Mouse (Mus musculus) cortical plate, adult 2 months (tissue): ENCODE results near the gene BC004004. TPM values are rescaled to one million over a fixed set of nuclear protein-coding genes. Genes with fewer than 3 reads are reported as not detected.
"Not testable (repeated sequence)": the region's sequence is repeated elsewhere in the genome, so short reads cannot be mapped to it uniquely, and the experiment has no call there.

Experiments
- H3K27ac ChIP-seq: fragments of 200-500 bp; 2 replicates; pipeline ENCODE4 v1.5.1; 2012; ENCODE audit warnings: low read length, control low read depth, inconsistent platforms; ENCODE audit not compliant: insufficient read depth
- H3K4me1 ChIP-seq: fragments of 200-500 bp; 2 replicates; pipeline ENCODE4 v1.6.1; 2011; ENCODE audit warnings: low read length; ENCODE audit not compliant: control insufficient read depth, insufficient read depth
- H3K4me3 ChIP-seq: fragments of 200-500 bp; 2 replicates; pipeline ENCODE4 v1.5.1; 2011; ENCODE audit warnings: mild to moderate bottlenecking, low read length, control low read depth; ENCODE audit not compliant: insufficient read depth
- CTCF ChIP-seq: fragments of 200-500 bp; IDR thresholded peaks from 2 replicates; pipeline ENCODE4 v1.5.1; 2011; ENCODE audit warnings: mild to moderate bottlenecking, control low read depth, low read length; ENCODE audit not compliant: insufficient read depth; ENCODE audit errors: extremely low read depth
- POLR2A ChIP-seq: fragments of 200-500 bp; IDR thresholded peaks from 2 replicates; pipeline ENCODE4 v1.6.1; 2011; ENCODE audit warnings: mild to moderate bottlenecking, low read length, control low read depth; ENCODE audit not compliant: insufficient read depth; ENCODE audit errors: extremely low read depth
- polyA plus RNA-seq: library from polyadenylated mRNA; depleted of rRNA; stranded (reverse); fragments of >200 nt; gene quantifications from 2 replicates; pipeline ENCODE4 v1.2.3, GENCODE M21; 2012

Gene BC004004
- polyA plus RNA-seq, 1 experiment, result 92.1 TPM

DNA sequence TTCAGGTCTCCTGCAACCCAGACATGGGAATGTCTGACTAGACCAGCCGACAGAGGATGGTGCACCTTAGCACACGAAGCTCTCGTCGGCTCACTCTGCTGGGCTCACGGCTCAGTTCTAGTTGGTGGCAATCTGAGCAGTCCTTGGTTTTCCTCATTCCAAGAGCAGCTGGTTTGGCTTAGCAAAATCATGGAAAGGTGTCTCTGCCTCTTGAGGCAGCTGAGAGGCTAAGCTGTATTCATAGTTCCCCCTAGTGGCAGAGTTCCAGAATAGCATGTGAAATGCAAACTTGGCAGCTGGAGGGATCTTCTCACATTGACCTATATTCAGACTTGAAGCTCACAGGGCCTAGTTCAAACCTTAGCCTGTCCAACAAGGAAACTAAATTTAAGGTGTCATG lies 22.0 kb upstream of the BC004004 start:
- Histone ChIP-seq H3K27ac (no peak overlapping the region), H3K4me1 (no peaks in the 10 kb centered on the region; the same call in 1 of the 2 replicates), H3K4me3 (no peak overlapping the region)
- TF ChIP-seq CTCF (peak; percentile 88), POLR2A (no peak)

DNA sequence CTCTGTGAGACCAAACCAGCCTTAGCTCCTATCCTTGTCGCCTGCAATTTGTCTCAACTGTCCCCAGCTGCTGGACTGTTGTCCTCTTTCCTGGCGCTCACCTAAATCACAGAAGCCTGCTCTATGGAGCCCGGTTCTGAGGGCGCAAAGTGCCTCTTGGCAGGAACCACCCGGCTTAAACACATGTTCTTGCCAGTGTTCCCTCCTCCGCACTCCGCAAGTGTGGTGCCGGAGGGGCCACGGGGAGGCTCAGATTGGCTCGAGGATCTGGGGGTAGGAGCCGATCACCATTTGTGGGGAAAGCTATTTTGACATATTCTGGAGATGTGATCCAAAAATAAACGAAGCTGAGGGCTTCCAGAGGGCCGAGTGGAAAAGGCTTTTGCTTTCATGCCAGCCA lies 20.7 kb upstream of the BC004004 start:
- TF ChIP-seq CTCF (no peak), POLR2A (no peak)
- H3K27ac ChIP-seq, result no peak overlapping the region
- H3K4me1 ChIP-seq, result no peaks in the 10 kb centered on the region; the same call in 1 of the 2 replicates
- no peak overlapping the region for H3K4me3 ChIP-seq

DNA sequence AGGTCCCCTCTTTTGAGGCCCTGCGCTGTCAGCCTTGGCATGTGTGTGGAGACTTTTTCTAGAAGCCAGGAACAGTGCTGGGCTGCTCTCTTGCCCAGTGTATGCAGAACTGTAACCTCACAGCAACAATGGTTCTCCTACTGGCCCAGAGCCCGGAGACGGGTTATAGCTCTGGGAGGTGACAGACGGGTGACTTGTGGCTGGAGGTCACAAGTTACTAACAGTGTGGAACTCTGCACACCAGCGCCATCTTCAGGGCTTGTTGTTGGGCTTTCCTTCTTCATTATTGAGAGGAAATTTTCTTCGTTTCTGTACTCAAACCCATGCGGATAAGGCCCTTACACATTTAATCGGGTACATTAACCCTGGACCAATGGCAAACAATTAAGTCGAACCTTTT lies 19.1 kb upstream of the BC004004 start:
- TF ChIP-seq POLR2A (no peak), CTCF (peak; percentile 30; the same call in 1 of the 2 replicates)
- no peak overlapping the region for H3K4me3 ChIP-seq
- H3K27ac ChIP-seq, result no peak overlapping the region
- no peaks in the 10 kb centered on the region; the same call in 1 of the 2 replicates for H3K4me1 ChIP-seq

DNA sequence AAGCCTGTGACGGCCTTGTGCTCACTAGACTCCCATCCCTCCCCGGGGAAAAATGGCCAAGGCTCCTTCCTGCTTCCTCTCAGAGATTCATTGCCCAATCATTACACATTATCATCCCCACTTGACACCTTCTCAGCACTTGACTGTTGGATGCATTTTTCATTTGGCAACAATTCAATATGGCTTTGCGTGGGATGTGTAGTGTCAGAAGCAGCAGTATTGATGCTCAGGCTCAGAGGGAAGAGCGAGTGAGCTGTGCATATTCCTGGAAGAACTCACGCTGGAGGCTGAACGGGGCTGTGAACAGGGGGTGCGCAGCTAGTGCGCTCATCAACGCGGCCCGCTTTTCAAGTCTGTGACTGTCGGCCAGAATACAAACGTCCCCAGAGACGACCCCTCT lies 17.6 kb upstream of the BC004004 start:
- H3K4me1 ChIP-seq, H3K27ac ChIP-seq: not testable (repeated sequence)

DNA sequence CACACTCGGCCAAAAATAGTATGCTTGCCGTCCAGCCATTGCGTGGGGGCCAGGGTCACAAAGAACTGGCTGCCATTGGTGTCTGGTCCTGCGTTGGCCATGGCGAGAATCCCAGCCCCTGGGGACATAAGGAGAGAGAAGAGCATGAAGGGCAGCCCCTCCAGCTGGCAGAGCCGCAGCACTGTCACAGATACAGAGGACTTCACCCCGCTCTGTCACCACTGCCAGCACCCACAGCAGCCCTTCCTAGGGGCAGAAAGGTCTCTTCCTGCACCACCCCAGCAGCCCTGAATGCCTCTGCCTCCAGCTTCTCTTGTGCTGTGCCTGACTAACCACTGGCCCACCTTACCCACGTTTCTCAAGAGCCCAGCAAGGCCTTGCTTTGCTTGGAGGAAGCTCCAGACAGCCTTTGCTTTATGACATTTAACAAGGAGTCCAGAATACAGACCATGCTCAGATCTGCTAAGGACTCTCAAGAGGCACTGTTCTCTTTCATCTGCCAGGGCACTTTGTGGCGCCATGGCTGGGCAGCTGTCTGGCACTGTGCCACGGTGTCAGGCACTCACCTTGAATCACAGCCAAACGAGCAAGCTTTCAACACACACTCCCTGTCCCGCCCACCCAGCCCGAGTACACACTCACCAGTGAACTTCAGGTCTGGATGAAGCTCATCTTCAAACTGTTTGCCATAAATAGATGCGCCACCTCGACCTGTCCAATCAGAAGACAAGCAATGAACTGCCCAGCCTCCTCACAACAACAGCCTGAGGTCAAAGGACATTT lies 16.8 kb upstream of the BC004004 start:
- Histone ChIP-seq H3K27ac (no peak overlapping the region), H3K4me3 (no peak overlapping the region), H3K4me1 (no peaks in the 10 kb centered on the region; the same call in 1 of the 2 replicates)
- TF ChIP-seq CTCF (no peak), POLR2A (no peak)

More for the DNA sequence above, 17.6 kb upstream of the BC004004 start:
- H3K4me3 ChIP-seq, result not testable (repeated sequence)

DNA sequence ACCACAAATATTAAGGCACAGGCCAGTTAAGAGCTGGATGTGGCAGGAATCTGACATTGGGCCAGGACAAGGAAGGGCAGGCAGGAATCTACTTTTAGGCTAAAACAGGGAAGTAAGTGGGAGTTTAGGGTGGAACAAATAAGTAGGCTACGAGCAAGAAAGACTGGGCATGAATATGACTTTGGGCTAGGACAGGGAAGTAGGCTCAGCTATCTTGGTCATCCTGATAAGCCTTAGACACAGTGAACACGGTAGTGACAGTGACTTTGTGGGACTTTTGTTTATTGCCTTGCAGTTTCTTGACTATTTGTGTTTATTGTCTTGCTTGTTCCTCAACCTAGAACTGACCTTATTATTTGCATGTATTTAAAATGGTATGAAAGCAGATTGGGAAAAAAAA lies 15.4 kb upstream of the BC004004 start:
- Histone ChIP-seq H3K4me3 (no peak overlapping the region), H3K27ac (no peak overlapping the region), H3K4me1 (no peaks in the 10 kb centered on the region; the same call in 1 of the 2 replicates)
- TF ChIP-seq CTCF, result no peak
- TF ChIP-seq POLR2A, result no peak

DNA sequence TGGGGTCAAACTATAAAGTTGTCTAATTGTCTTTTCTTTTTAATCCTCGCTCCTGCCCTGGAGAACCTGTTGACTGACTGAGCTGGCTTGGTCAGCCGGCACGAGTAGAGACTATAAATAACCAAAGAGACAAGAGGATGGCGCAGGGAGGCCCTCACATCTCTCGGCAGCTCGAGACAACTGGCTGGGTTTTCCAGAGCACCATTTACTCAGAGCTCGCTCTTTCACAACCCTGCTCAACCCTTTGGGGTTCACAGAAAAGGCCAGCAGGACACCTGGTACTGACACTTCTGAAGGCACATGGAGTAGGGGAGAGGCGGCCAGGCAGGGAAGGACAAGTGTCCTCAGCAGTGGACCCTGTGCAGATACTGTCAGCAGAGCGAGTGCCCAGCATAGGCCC lies 14.9 kb upstream of the BC004004 start:
- TF ChIP-seq CTCF, result no peak
- TF ChIP-seq POLR2A, result no peak
- Histone ChIP-seq H3K4me3 (no peak overlapping the region), H3K27ac (no peak overlapping the region)

DNA sequence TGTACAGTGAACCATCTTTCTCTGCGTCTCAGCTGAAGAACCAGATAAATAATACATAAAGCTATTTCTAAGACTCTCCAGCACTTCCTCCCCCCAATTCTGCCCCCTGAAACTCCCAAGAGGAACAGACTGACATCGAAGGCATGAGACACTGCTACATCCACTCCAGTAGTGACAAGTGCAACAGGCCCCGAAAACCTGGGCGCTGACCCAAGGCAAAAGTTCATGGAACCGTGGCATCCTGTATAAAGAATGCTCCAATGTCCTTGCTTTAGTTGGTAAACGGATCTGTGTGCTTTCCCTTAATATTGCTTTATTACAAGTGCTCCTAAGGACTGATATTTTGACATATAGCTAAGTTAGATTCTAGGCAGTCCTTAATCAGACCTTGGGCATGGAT lies 13.8 kb upstream of the BC004004 start:
- not testable (repeated sequence) for H3K4me1 ChIP-seq, H3K4me3 ChIP-seq, H3K27ac ChIP-seq

More for the DNA sequence above, 14.9 kb upstream of the BC004004 start:
- H3K4me1 ChIP-seq, result no peaks in the 10 kb centered on the region

DNA sequence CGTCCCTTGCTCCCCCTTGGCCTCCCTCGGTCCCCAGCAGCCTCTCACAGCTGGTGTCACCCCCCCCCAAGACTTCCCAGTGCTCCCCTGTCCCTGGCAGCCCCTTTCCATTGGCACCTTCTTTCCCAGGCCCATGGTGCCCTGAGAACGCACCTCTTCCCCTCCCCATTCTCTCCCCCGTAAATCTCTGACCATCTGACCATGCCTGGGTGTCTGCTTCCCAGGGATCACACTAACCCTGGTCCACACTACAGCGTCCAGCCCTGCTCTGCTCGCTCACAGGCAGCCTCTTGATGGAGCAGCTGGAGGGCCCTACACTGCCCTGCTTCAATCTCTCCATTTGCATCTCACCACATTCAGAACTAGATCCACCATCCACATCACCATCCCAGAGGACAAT lies 12.1 kb upstream of the BC004004 start:
- Histone ChIP-seq H3K4me3 (no peak overlapping the region), H3K27ac (no peak overlapping the region), H3K4me1 (no peaks in the 10 kb centered on the region)
- TF ChIP-seq CTCF, result no peak
- no peak for TF ChIP-seq POLR2A

DNA sequence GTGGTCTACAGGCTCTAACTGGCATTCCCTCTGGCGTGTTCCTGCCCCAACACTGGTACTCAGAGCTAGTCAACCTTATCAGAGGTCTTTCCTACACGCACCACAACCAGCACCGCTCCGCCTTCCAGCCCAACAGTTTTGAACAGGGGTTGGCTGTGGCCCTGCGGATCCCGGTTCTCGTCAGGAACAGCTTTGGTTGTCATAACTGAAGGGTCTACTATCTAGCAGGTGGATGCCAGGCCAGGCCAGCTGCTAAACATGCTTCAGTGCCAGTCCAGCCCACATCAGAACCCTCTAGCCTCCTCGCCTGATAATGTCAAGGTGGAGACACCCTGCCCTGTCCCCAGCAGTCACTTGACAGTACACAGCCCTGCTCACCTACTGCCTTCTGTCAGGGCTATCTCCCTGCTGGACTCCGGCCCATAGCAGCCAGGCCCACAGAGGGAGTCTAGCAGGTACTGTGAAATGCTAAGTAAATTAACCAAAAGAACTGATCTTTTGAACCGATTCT lies 11.5 kb upstream of the BC004004 start:
- H3K4me3 ChIP-seq, result no peak overlapping the region
- TF ChIP-seq POLR2A, result no peak
- no peak for TF ChIP-seq CTCF
- H3K4me1 ChIP-seq, result no peaks in the 10 kb centered on the region
- no peak overlapping the region for H3K27ac ChIP-seq
